Mouse (Mus musculus) lung, adult 2 months (tissue): ENCODE measurements at regions not wholly inside any gene's neighbourhood (a gene's known extent, or its start where the extent isn't known, plus 50 kb on each side); places are given as distances from the start of the nearest gene placed in this dataset.

ENCODE experiments used
- CTCF ChIP-seq: fragments of 200-500 bp; IDR thresholded peaks from 2 replicates; pipeline ENCODE4 v1.5.1; 2011; ENCODE audit warnings: mild to moderate bottlenecking, low read length, control low read depth; ENCODE audit not compliant: insufficient read depth
- POLR2A ChIP-seq: fragments of 200-500 bp; IDR thresholded peaks from 2 replicates; pipeline ENCODE4 v1.6.1; 2011; ENCODE audit warnings: low read depth, mild to moderate bottlenecking, control low read depth, low read length, borderline replicate concordance; ENCODE audit errors: extremely low read depth

- TF ChIP-seq POLR2A (no peak), CTCF (no peak)
Observed at GRCm38 (mm10) chr14:59070056-59070455, 72.6 kb downstream of the 1700129C05Rik start.
